Mouse (Mus musculus): ENCODE measurements around the gene Anxa11. TPM values are rescaled to one million over a fixed set of nuclear protein-coding genes. Genes with fewer than 3 reads are reported as not detected.
"Not testable (repeated sequence)": the region's sequence is repeated elsewhere in the genome, so short reads cannot be mapped to it uniquely, and the experiment has no call there.

Gene Anxa11
- total and polyA plus RNA-seq, 2 experiments from 2014 or later, result 4.2 to 4.5 TPM

DNA sequence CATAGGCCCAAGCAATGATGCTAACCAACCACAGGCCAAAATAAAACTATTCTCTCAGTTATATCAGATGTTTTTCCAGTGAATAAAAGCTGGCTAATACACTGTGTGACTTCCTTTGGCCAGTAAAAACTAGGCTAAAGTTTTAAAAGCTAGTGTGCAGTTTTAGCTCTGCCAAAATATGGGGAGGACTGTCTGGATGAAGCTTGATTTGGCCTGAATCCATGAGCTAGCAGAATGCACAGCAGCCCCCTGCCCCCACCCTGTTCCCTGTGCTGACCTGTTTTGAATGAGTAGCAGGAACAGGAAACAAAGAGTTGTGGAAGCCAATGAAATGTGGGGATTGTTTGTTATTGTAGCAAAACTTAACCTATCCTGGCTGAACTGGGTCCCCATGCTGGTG is 39.4 kb upstream of the Anxa11 start:
- DNase-seq (ENCODE audit: low spot score), result peak; percentile 17
- Histone ChIP-seq H3K9me3 (ENCODE audit: low read length) (no peaks in the 10 kb centered on the region), H3K27ac (no peak overlapping the region), H3K4me1 (ENCODE audit: insufficient read depth, low read length) (0 out of 2 replicates have a peak, but pooled peaks cover 5% of the 10 kb centered on the region), H3K9ac (replicated peaks; ENCODE audit: low read length) (no peak overlapping the region), H3K4me3 (ENCODE audit: low read length) (no peak overlapping the region), H3K36me3 (ENCODE audit: insufficient read depth, low read length) (no peaks in the 10 kb centered on the region), H3K27me3 (ENCODE audit: insufficient read depth, low read length) (no peaks in the 10 kb centered on the region), H3K4me2 (ENCODE audit: low read depth, low read length) (no peak overlapping the region)
- ATAC-seq, result no peak
- no peak for TF ChIP-seq CTCF (IDR thresholded peaks at IDR 0.05; ENCODE audit: low read depth)

DNA sequence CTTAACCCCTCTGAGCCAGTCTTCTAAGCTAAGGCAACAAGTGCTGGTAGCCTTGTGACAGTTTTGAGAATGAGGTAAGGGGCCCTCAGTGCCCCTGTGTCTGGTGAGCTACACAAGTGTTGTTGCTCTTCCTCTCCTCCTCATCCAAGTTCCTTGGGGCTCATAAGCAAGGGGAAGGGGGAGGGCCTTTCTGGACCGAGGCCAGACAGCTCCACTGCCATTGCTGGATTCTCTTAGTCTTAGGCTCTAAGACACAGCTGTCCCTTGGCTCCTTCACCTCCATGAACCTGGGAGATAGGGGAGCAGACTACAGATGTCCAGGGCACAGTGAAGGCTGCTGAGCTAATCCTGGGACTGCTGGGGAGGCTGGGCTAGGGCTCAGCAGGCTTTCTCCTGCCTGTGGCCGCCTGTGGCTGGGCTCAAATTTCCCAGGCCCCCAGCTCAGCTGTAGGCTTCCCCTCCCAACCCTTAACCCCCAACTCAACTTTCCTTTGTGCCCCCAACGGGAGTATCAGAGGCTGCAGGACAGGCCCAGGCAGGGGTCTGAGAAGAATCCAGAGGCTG is 38.6 kb upstream of the Anxa11 start:
- no peaks in the 10 kb centered on the region for H3K27me3 ChIP-seq (ENCODE audit: insufficient read depth, low read length)
- no peaks in the 10 kb centered on the region for H3K9me3 ChIP-seq (ENCODE audit: low read length)
- no peak overlapping the region for H3K9ac ChIP-seq (replicated peaks; ENCODE audit: low read length)
- ATAC-seq (no peak), DNase-seq (ENCODE audit: low spot score) (no peak)
- WGBS, result 33% methylated on average over 3 of the region's 3 CpGs
- no peak overlapping the region for H3K4me2 ChIP-seq (ENCODE audit: low read depth, low read length)
- TF ChIP-seq CTCF (IDR thresholded peaks at IDR 0.05; ENCODE audit: low read depth), result no peak
- H3K4me1 ChIP-seq (ENCODE audit: insufficient read depth, low read length), result 0 out of 2 replicates have a peak, but pooled peaks cover 5% of the 10 kb centered on the region
- H3K27ac ChIP-seq, result no peak overlapping the region
- no peak overlapping the region for H3K4me3 ChIP-seq (ENCODE audit: low read length)
- H3K36me3 ChIP-seq (ENCODE audit: insufficient read depth, low read length), result no peaks in the 10 kb centered on the region

DNA sequence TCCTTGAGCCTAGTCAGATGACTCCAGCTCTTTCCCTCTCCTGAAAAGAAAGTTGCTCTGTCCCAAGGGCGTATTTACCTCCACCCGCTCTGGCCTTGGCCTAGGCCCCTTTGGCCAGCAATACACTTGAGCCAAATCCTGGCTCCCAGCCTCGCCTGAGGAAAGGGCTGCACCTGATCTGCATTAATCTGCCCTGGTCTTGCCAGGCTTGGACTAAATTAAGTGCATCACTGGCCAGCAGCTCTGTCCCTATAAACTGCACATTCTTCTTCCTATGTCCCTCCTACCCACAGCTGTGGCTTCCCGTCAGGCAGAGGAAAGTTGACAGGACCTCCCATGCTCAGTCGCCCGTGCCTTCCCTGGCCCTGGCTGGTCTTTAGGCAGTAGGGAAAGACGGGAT is 36.1 kb upstream of the Anxa11 start:
- peak overlapping the region; percentile 56; the same call in 1 of the 2 replicates for H3K27ac ChIP-seq
- H3K4me1 ChIP-seq (ENCODE audit: insufficient read depth, low read length), result 0 out of 2 replicates have a peak, but pooled peaks cover 5% of the 10 kb centered on the region
- no peak overlapping the region for H3K4me3 ChIP-seq (ENCODE audit: low read length)
- WGBS, result 52% methylated on average over 7 of the region's 7 CpGs
- H3K4me2 ChIP-seq (ENCODE audit: low read depth, low read length), result no peak overlapping the region
- ATAC-seq (peak; percentile 82), DNase-seq (ENCODE audit: low spot score) (peak; percentile 74)
- H3K36me3 ChIP-seq (ENCODE audit: insufficient read depth, low read length), result no peaks in the 10 kb centered on the region
- H3K9ac ChIP-seq (replicated peaks; ENCODE audit: low read length), result no peak overlapping the region
- TF ChIP-seq CTCF (IDR thresholded peaks at IDR 0.05; ENCODE audit: low read depth), result no peak
- H3K9me3 ChIP-seq (ENCODE audit: low read length), result no peaks in the 10 kb centered on the region
- H3K27me3 ChIP-seq (ENCODE audit: insufficient read depth, low read length), result no peaks in the 10 kb centered on the region

- DNase-seq (ENCODE audit: low spot score) (no peak), ATAC-seq (no peak)
- 0 out of 2 replicates have a peak, but pooled peaks cover 5% of the 10 kb centered on the region for H3K4me1 ChIP-seq (ENCODE audit: insufficient read depth, low read length)
- no peaks in the 10 kb centered on the region for H3K27me3 ChIP-seq (ENCODE audit: insufficient read depth, low read length)
- H3K4me2 ChIP-seq (ENCODE audit: low read depth, low read length), result no peak overlapping the region
- no peak overlapping the region for H3K9ac ChIP-seq (replicated peaks; ENCODE audit: low read length)
- H3K9me3 ChIP-seq (ENCODE audit: low read length), result no peaks in the 10 kb centered on the region
- no peaks in the 10 kb centered on the region for H3K36me3 ChIP-seq (ENCODE audit: insufficient read depth, low read length)
- H3K4me3 ChIP-seq (ENCODE audit: low read length), result no peak overlapping the region
- WGBS, result 94% methylated on average over 7 of the region's 7 CpGs
- TF ChIP-seq CTCF (IDR thresholded peaks at IDR 0.05; ENCODE audit: low read depth), result no peak
- H3K27ac ChIP-seq, result 0 out of 2 replicates have a peak overlapping the region, but pooled peaks have one; percentile 38
Observed at GRCm38 (mm10) chr14:25806561-25806960, 35.4 kb upstream of the Anxa11 start.

GRCm38 (mm10) chr14:25811026-25811425 is 30.9 kb upstream of the Anxa11 start:
- WGBS, result 60% methylated on average over 1 of the region's 1 CpGs
- not testable (repeated sequence) for ATAC-seq; H3K4me2 ChIP-seq (ENCODE audit: low read depth, low read length); H3K4me3 ChIP-seq (ENCODE audit: low read length); H3K36me3 ChIP-seq (ENCODE audit: insufficient read depth, low read length); H3K27ac ChIP-seq; H3K9ac ChIP-seq (replicated peaks; ENCODE audit: low read length); H3K27me3 ChIP-seq (ENCODE audit: insufficient read depth, low read length); H3K4me1 ChIP-seq (ENCODE audit: insufficient read depth, low read length); H3K9me3 ChIP-seq (ENCODE audit: low read length); DNase-seq (ENCODE audit: low spot score)

DNA sequence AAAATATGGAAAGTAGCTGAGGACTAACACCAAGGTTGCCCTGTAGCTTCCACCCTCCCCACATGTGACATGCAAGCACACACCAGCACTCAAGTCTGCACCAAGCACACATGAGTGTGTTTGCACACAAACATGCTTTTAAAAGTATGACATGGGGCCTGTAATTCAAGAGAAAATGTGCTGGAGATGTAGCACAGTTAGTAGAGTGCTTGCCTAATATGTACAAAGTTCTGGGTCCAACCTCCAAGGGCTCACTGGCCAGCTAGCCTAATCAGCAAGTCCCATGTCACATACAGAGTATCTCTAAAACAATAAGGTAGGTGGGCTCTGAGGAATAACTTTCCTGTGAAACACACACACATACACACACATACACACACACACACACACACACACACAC is 27.8 kb upstream of the Anxa11 start:
- Histone ChIP-seq H3K27ac (no peak overlapping the region), H3K4me2 (ENCODE audit: low read depth, low read length) (no peak overlapping the region), H3K9ac (replicated peaks; ENCODE audit: low read length) (no peak overlapping the region), H3K27me3 (ENCODE audit: insufficient read depth, low read length) (no peaks in the 10 kb centered on the region), H3K9me3 (ENCODE audit: low read length) (no peaks in the 10 kb centered on the region), H3K36me3 (ENCODE audit: insufficient read depth, low read length) (no peaks in the 10 kb centered on the region), H3K4me3 (ENCODE audit: low read length) (no peak overlapping the region), H3K4me1 (ENCODE audit: insufficient read depth, low read length) (no peaks in the 10 kb centered on the region)
- DNase-seq (ENCODE audit: low spot score) (no peak), ATAC-seq (no peak)
- TF ChIP-seq CTCF (IDR thresholded peaks at IDR 0.05; ENCODE audit: low read depth), result no peak

GRCm38 (mm10) chr14:25816416-25816815 is 25.5 kb upstream of the Anxa11 start:
- DNase-seq (ENCODE audit: low spot score) (peak; percentile 85), ATAC-seq (peak; percentile 81; the same call in 1 of the 2 replicates)
- no peak overlapping the region for H3K9ac ChIP-seq (replicated peaks; ENCODE audit: low read length)
- peak; percentile 98 for TF ChIP-seq CTCF (IDR thresholded peaks at IDR 0.05; ENCODE audit: low read depth)
- no peak overlapping the region for H3K4me3 ChIP-seq (ENCODE audit: low read length)
- H3K27ac ChIP-seq, result no peak overlapping the region
- no peak overlapping the region for H3K4me2 ChIP-seq (ENCODE audit: low read depth, low read length)
- H3K27me3 ChIP-seq (ENCODE audit: insufficient read depth, low read length), result no peaks in the 10 kb centered on the region
- WGBS, result 13% methylated on average over 9 of the region's 9 CpGs
- H3K9me3 ChIP-seq (ENCODE audit: low read length), result no peaks in the 10 kb centered on the region
- H3K36me3 ChIP-seq (ENCODE audit: insufficient read depth, low read length), result no peaks in the 10 kb centered on the region
- H3K4me1 ChIP-seq (ENCODE audit: insufficient read depth, low read length), result no peaks in the 10 kb centered on the region

All from hindbrain, postnatal 0 days (tissue).